Mouse (Mus musculus): Measurements from ENCODE around the gene Tubb4b. TPM values are rescaled to one million over a fixed set of nuclear protein-coding genes. Genes with fewer than 3 reads are reported as not detected.

Gene Tubb4b
- polyA plus RNA-seq (2012; rRNA removed): 647 and 663 TPM in 2 replicates

- TF ChIP-seq POLR2A (IDR thresholded peaks at IDR 0.05; ENCODE audit: borderline replicate concordance, insufficient read depth, low read length): peak; percentile 99
- peak; percentile 17; the same call in 1 of the 2 replicates for TF ChIP-seq CTCF (IDR thresholded peaks at IDR 0.05; ENCODE audit: borderline replicate concordance, insufficient read depth, low read depth, low read length)
- DNase-seq: no peak
- Histone ChIP-seq H3K4me1 (ENCODE audit: control insufficient read depth, insufficient read depth, low read length) (peaks cover 4% of the 10 kb centered on the region; the same call in 1 of the 2 replicates), H3K27me3 (ENCODE audit: control insufficient read depth, insufficient read depth, low read length) (no peaks in the 10 kb centered on the region), H3K27ac (ENCODE audit: insufficient read depth, low read length) (peak within 1 kb of the TSS; percentile 91), H3K4me3 (replicated peaks; ENCODE audit: insufficient read depth, low read depth, low read length) (peak within 1 kb of the TSS; percentile 84)
- under 1% methylated on average over 17 of the region's 17 CpGs for WGBS
Observed at GRCm38 (mm10) chr2:25224492-25224765, at the start of gene Tubb4b. TSS of gene Tubb4b (minus strand) at chr2:25224702.

GRCm38 (mm10) chr2:25273010-25273409, 48.5 kb upstream of the Tubb4b start:
- Histone ChIP-seq H3K4me3 (replicated peaks; ENCODE audit: insufficient read depth, low read depth, low read length) (peak overlapping the region; percentile 83), H3K4me1 (ENCODE audit: control insufficient read depth, insufficient read depth, low read length) (peaks cover 29% of the 10 kb centered on the region), H3K27me3 (ENCODE audit: control insufficient read depth, insufficient read depth, low read length) (no peaks in the 10 kb centered on the region), H3K27ac (ENCODE audit: insufficient read depth, low read length) (no peak overlapping the region)
- DNase-seq: no peak
- TF ChIP-seq POLR2A (IDR thresholded peaks at IDR 0.05; ENCODE audit: borderline replicate concordance, insufficient read depth, low read length) (no peak), CTCF (IDR thresholded peaks at IDR 0.05; ENCODE audit: borderline replicate concordance, insufficient read depth, low read depth, low read length) (no peak)
- WGBS: 30% methylated on average over 16 of the region's 16 CpGs

GRCm38 (mm10) chr2:25272515-25272914, 48.0 kb upstream of the Tubb4b start:
- no peak for TF ChIP-seq CTCF (IDR thresholded peaks at IDR 0.05; ENCODE audit: borderline replicate concordance, insufficient read depth, low read depth, low read length)
- TF ChIP-seq POLR2A (IDR thresholded peaks at IDR 0.05; ENCODE audit: borderline replicate concordance, insufficient read depth, low read length): no peak
- WGBS: under 1% methylated on average over 29 of the region's 29 CpGs

GRCm38 (mm10) chr2:25271827-25272511, 47.5 kb upstream of the Tubb4b start, which contains the start of the genes Ssna1 and Anapc2:
TSS of gene Ssna1 (minus strand) at chr2:25272438.
TSS of gene Anapc2 (plus strand) at chr2:25272478.
- H3K27ac ChIP-seq (ENCODE audit: insufficient read depth, low read length): peak within 1 kb of the TSS; percentile 2; the same call in 1 of the 2 replicates
- peaks cover 40% of the 10 kb centered on the region for H3K4me1 ChIP-seq (ENCODE audit: control insufficient read depth, insufficient read depth, low read length)
- H3K4me3 ChIP-seq (replicated peaks; ENCODE audit: insufficient read depth, low read depth, low read length): peak within 1 kb of the TSS; percentile 83
- no peaks in the 10 kb centered on the region for H3K27me3 ChIP-seq (ENCODE audit: control insufficient read depth, insufficient read depth, low read length)
- TF ChIP-seq CTCF (IDR thresholded peaks at IDR 0.05; ENCODE audit: borderline replicate concordance, insufficient read depth, low read depth, low read length) (peak; percentile 33; the same call in 1 of the 2 replicates), POLR2A (IDR thresholded peaks at IDR 0.05; ENCODE audit: borderline replicate concordance, insufficient read depth, low read length) (peak; percentile 79)
- under 1% methylated on average over 55 of the region's 55 CpGs for WGBS
- DNase-seq: peak; percentile 97 to 99

More at GRCm38 (mm10) chr2:25272515-25272914, 48.0 kb upstream of the Tubb4b start:
- Histone ChIP-seq H3K4me3 (replicated peaks; ENCODE audit: insufficient read depth, low read depth, low read length) (peak overlapping the region; percentile 83), H3K4me1 (ENCODE audit: control insufficient read depth, insufficient read depth, low read length) (peaks cover 34% of the 10 kb centered on the region), H3K27me3 (ENCODE audit: control insufficient read depth, insufficient read depth, low read length) (no peaks in the 10 kb centered on the region), H3K27ac (ENCODE audit: insufficient read depth, low read length) (no peak overlapping the region)
- no peak for DNase-seq

GRCm38 (mm10) chr2:25267746-25268309, 43.3 kb upstream of the Tubb4b start:
- WGBS: 24% methylated on average over 4 of the region's 4 CpGs
- DNase-seq: peak in 1 of 2 experiments; percentile 46
- H3K4me3 ChIP-seq (replicated peaks; ENCODE audit: insufficient read depth, low read depth, low read length): peak overlapping the region; percentile 63
- peak overlapping the region; percentile 96 for H3K27ac ChIP-seq (ENCODE audit: insufficient read depth, low read length)
- peaks cover 38% of the 10 kb centered on the region for H3K4me1 ChIP-seq (ENCODE audit: control insufficient read depth, insufficient read depth, low read length)
- no peaks in the 10 kb centered on the region for H3K27me3 ChIP-seq (ENCODE audit: control insufficient read depth, insufficient read depth, low read length)
- TF ChIP-seq POLR2A (IDR thresholded peaks at IDR 0.05; ENCODE audit: borderline replicate concordance, insufficient read depth, low read length) (no peak), CTCF (IDR thresholded peaks at IDR 0.05; ENCODE audit: borderline replicate concordance, insufficient read depth, low read depth, low read length) (no peak)

GRCm38 (mm10) chr2:25267241-25267640, 42.7 kb upstream of the Tubb4b start:
- H3K4me1 ChIP-seq (ENCODE audit: control insufficient read depth, insufficient read depth, low read length): peaks cover 38% of the 10 kb centered on the region
- H3K27me3 ChIP-seq (ENCODE audit: control insufficient read depth, insufficient read depth, low read length): no peaks in the 10 kb centered on the region
- TF ChIP-seq POLR2A (IDR thresholded peaks at IDR 0.05; ENCODE audit: borderline replicate concordance, insufficient read depth, low read length) (no peak), CTCF (IDR thresholded peaks at IDR 0.05; ENCODE audit: borderline replicate concordance, insufficient read depth, low read depth, low read length) (no peak)
- DNase-seq: peak; percentile 51 to 59
- peak overlapping the region; percentile 63 for H3K4me3 ChIP-seq (replicated peaks; ENCODE audit: insufficient read depth, low read depth, low read length)
- H3K27ac ChIP-seq (ENCODE audit: insufficient read depth, low read length): peak overlapping the region; percentile 96

- WGBS: 2% methylated on average over 2 of the region's 2 CpGs
- Histone ChIP-seq H3K4me3 (replicated peaks; ENCODE audit: insufficient read depth, low read depth, low read length) (peak overlapping the region; percentile 63), H3K27ac (ENCODE audit: insufficient read depth, low read length) (peak overlapping the region; percentile 96), H3K4me1 (ENCODE audit: control insufficient read depth, insufficient read depth, low read length) (peaks cover 38% of the 10 kb centered on the region), H3K27me3 (ENCODE audit: control insufficient read depth, insufficient read depth, low read length) (no peaks in the 10 kb centered on the region)
- DNase-seq: peak; percentile 80 to 81
- no peak for TF ChIP-seq CTCF (IDR thresholded peaks at IDR 0.05; ENCODE audit: borderline replicate concordance, insufficient read depth, low read depth, low read length)
- TF ChIP-seq POLR2A (IDR thresholded peaks at IDR 0.05; ENCODE audit: borderline replicate concordance, insufficient read depth, low read length): no peak
Observed at GRCm38 (mm10) chr2:25266720-25267119, 42.2 kb upstream of the Tubb4b start.

Data from cerebellum, adult 2 months (tissue).